Mouse (Mus musculus): ENCODE results near the gene Ywhaq.
"Not testable (repeated sequence)": the region's sequence is repeated elsewhere in the genome, so short reads cannot be mapped to it uniquely, and the experiment has no call there.

Ywhaq gene

GRCm38 (mm10) chr12:21409651-21410050 lies 7.8 kb downstream of the Ywhaq start:
- in situ Hi-C loops (cut with MseI, MboI), result no loop called here

- in situ Hi-C loops (cut with MseI, MboI), result no loop called here
Measured at GRCm38 (mm10) chr12:21408789-21409367, 8.6 kb downstream of the Ywhaq start.

GRCm38 (mm10) chr12:21402771-21403170 lies 14.7 kb downstream of the Ywhaq start:
- in situ Hi-C loops (cut with MseI, MboI), result no loop called here

GRCm38 (mm10) chr12:21386201-21386600 lies 31.2 kb downstream of the Ywhaq start:
- in situ Hi-C loops (cut with MseI, MboI), result no loop called here

GRCm38 (mm10) chr12:21378765-21379346 lies 38.6 kb downstream of the Ywhaq start:
- in situ Hi-C loops (cut with MseI, MboI), result not testable (repeated sequence)

GRCm38 (mm10) chr12:21375376-21376157 lies 41.9 kb downstream of the Ywhaq start:
- in situ Hi-C loops (cut with MseI, MboI), result no loop called here

GRCm38 (mm10) chr12:21373820-21374475 lies 43.5 kb downstream of the Ywhaq start:
- in situ Hi-C loops (cut with MseI, MboI), result no loop called here

- in situ Hi-C loops (cut with MseI, MboI), result no loop called here
Measured at GRCm38 (mm10) chr12:21373100-21373819, 44.2 kb downstream of the Ywhaq start, which contains the start of gene Adam17. Gene Adam17, minus strand, starts transcription at chr12:21373632.

- in situ Hi-C loops (cut with MseI, MboI), result no loop called here
Measured at GRCm38 (mm10) chr12:21370035-21370611, 47.3 kb downstream of the Ywhaq start.

GRCm38 (mm10) chr12:21369087-21369410 lies 48.4 kb downstream of the Ywhaq start:
- in situ Hi-C loops (cut with MseI, MboI), result no loop called here

- in situ Hi-C loops (cut with MseI, MboI), result no loop called here
Measured at GRCm38 (mm10) chr12:21368376-21369086, 48.9 kb downstream of the Ywhaq start.

- in situ Hi-C loops (cut with MseI, MboI), result no loop called here
Measured at GRCm38 (mm10) chr12:21364624-21365435, 52.6 kb downstream of the Ywhaq start.

- in situ Hi-C loops (cut with MseI, MboI), result no loop called here
Measured at GRCm38 (mm10) chr12:21363195-21363594, 54.2 kb downstream of the Ywhaq start.

GRCm38 (mm10) chr12:21362686-21363085 lies 54.8 kb downstream of the Ywhaq start:
- in situ Hi-C loops (cut with MseI, MboI), result no loop called here

GRCm38 (mm10) chr12:21353681-21354080 lies 63.8 kb downstream of the Ywhaq start:
- in situ Hi-C loops (cut with MseI, MboI), result no loop called here

GRCm38 (mm10) chr12:21350113-21350876 lies 67.1 kb downstream of the Ywhaq start:
- in situ Hi-C loops (cut with MseI, MboI), result no loop called here

- in situ Hi-C loops (cut with MseI, MboI), result no loop called here
Measured at GRCm38 (mm10) chr12:21346972-21347371, 70.5 kb downstream of the Ywhaq start.

- in situ Hi-C loops (cut with MseI, MboI), result no loop called here
Measured at GRCm38 (mm10) chr12:21340674-21341073, 76.8 kb downstream of the Ywhaq start.
